Mouse (Mus musculus) liver, embryonic 16.5 days (tissue): ENCODE data around the gene Jak3. TPM values are rescaled to one million over a fixed set of nuclear protein-coding genes. Genes with fewer than 3 reads are reported as not detected.

ENCODE experiments used
- microRNA-seq: library from miRNA; unstranded; fragments of <30 nt; microRNA quantifications from one replicate; pipeline ENCODE4, GENCODE M21; 2016
- polyA plus RNA-seq: library from polyadenylated mRNA; unstranded; fragments of >200 nt; fragmentation: Nextera tagmentation; extraction: Ambion mirVana; gene quantifications from 2 replicates; pipeline ENCODE4 v1.2.1, GENCODE M21; 2015

Gene Jak3
- polyA plus RNA-seq, 1 experiment from 2014 or later = 6.3 TPM

Small RNA genes within 50 kb of the gene (microRNA-seq; reads per million reads assigned to microRNA genes)
- gene Mir6769b = not detected

Other genes with a start within 250 kb of the Jak3 start
- gene Abhd8, start 212.6 kb upstream of the Jak3 start, polyA plus RNA-seq = 5.0 and 5.7 TPM in 2 replicates
- gene Mrpl34, start 211.3 kb upstream of the Jak3 start, polyA plus RNA-seq = 87.3 and 88.6 TPM in 2 replicates
- gene Dda1, start 207.1 kb upstream of the Jak3 start, polyA plus RNA-seq = 32.1 and 32.8 TPM in 2 replicates
- 0.07 and 0.14 TPM in 2 replicates for gene Ano8, start 190.3 kb upstream of the Jak3 start, polyA plus RNA-seq
- 5.3 and 5.4 TPM in 2 replicates for gene Gtpbp3, start 188.2 kb upstream of the Jak3 start, polyA plus RNA-seq
- 18.2 and 20.3 TPM in 2 replicates for gene Plvap, start 164.5 kb upstream of the Jak3 start, polyA plus RNA-seq
- 0.19 and 0.20 TPM in 2 replicates for gene Ccdc194, start 150.6 kb upstream of the Jak3 start, polyA plus RNA-seq
- 24.5 and 27.0 TPM in 2 replicates for gene Bst2, start 138.8 kb upstream of the Jak3 start, polyA plus RNA-seq
- gene Mvb12a, start 133.4 kb upstream of the Jak3 start, polyA plus RNA-seq = 30.2 and 32.5 TPM in 2 replicates
- 0.55 and 0.67 TPM in 2 replicates for gene Tmem221, start 117.4 kb upstream of the Jak3 start, polyA plus RNA-seq
- 0.05 TPM in 1 of 2 replicates, not detected in the other for gene Nxnl1, start 109.7 kb upstream of the Jak3 start, polyA plus RNA-seq
- 2.8 and 3.2 TPM in 2 replicates for gene Slc27a1, start 107.4 kb upstream of the Jak3 start, polyA plus RNA-seq
- gene Pgls, start 84.1 kb upstream of the Jak3 start, polyA plus RNA-seq = 81.3 and 93.9 TPM in 2 replicates
- gene Fam129c, start 78.6 kb upstream of the Jak3 start, polyA plus RNA-seq = 1.6 and 2.1 TPM in 2 replicates
- gene Colgalt1, start 65.3 kb upstream of the Jak3 start, polyA plus RNA-seq = 18.5 and 22.5 TPM in 2 replicates
- 0.15 and 0.20 TPM in 2 replicates for gene Unc13a, start 4.5 kb upstream of the Jak3 start, polyA plus RNA-seq
- 1.6 and 2.2 TPM in 2 replicates for gene Insl3, start 12.9 kb downstream of the Jak3 start, polyA plus RNA-seq
- gene B3gnt3, start 25.5 kb downstream of the Jak3 start, polyA plus RNA-seq = 4.9 and 5.5 TPM in 2 replicates
- gene Fcho1, start 49.4 kb downstream of the Jak3 start, polyA plus RNA-seq = 21.1 and 24.5 TPM in 2 replicates
- gene Zfp709, start 205.7 kb downstream of the Jak3 start, polyA plus RNA-seq = 1.3 and 1.8 TPM in 2 replicates
- gene Zfp882, start 232.3 kb downstream of the Jak3 start, polyA plus RNA-seq = 0.63 and 0.77 TPM in 2 replicates
- gene Zfp617, start 232.3 kb downstream of the Jak3 start, polyA plus RNA-seq = 7.6 and 8.6 TPM in 2 replicates